Comparison of ENCODE assay signal across 10 mouse cellular contexts in genomic region chr1:76373931-76374330, GRCm38 (mm10).
DNase-seq lines count a peak whose midpoint lies in the region; ATAC-seq and TF ChIP-seq lines count a peak whose summit lies in the region.
"Had no signal": no experiment of that assay in that cellular context is flagged by ENCODE, and none has a peak within 500 bp of the region (broad histone marks: within the 10 kb centered on the region; RNA-seq: fewer than 3 reads in every experiment).

No protein-coding gene starts in this region.

- H3K9ac ChIP-seq in lung, embryonic 14.5 days = no peak overlapping the region
- no peak overlapping the region for H3K9ac ChIP-seq in lung, postnatal 0 days (replicated peaks; ENCODE audit: low read depth)

- no peak overlapping the region for H3K4me2 ChIP-seq in lung, embryonic 14.5 days
- no peak overlapping the region for H3K4me2 ChIP-seq in lung, postnatal 0 days (replicated peaks; ENCODE audit: low read depth, low read length)

- no peaks in the 10 kb centered on the region for H3K9me3 ChIP-seq in lung, embryonic 14.5 days (ENCODE audit: low read depth, low read length)
- no peaks in the 10 kb centered on the region for H3K9me3 ChIP-seq in lung, postnatal 0 days (ENCODE audit: low read length)

- no peak overlapping the region for H3K4me3 ChIP-seq in lung, embryonic 14.5 days (ENCODE audit: low read depth, low read length)
- no peak overlapping the region for H3K4me3 ChIP-seq in lung, postnatal 0 days (ENCODE audit: low read depth, low read length)

- DNase-seq in lung, embryonic 14.5 days = peak; percentile 8
- DNase-seq in lung, postnatal 0 days (ENCODE audit: low spot score) = no peak
- DNase-seq in gastrocnemius, adult 8-10 months (ENCODE audit: low spot score in 2 of 2) = peak; percentile 59 to 65
- DNase-seq in heart, postnatal 4 days = peak; percentile 57
- peak; percentile 20 for DNase-seq in testis, postnatal 14 days (ENCODE audit: low spot score)
- no peak for DNase-seq in layer of hippocampus, postnatal 14 days (ENCODE audit: low spot score in 2 of 2)
- DNase-seq in spleen, postnatal 36 days (ENCODE audit: low spot score in 2 of 2) = no peak
- DNase-seq: right cerebral cortex, postnatal 4 days had no signal

- H3K27ac ChIP-seq in lung, embryonic 14.5 days (ENCODE audit: low read depth) = no peak overlapping the region
- no peak overlapping the region for H3K27ac ChIP-seq in lung, postnatal 0 days (ENCODE audit: low read length)
- H3K27ac ChIP-seq: macrophage had no signal

- 51% methylated on average over 2 of the region's 2 CpGs for WGBS in lung, embryonic 14.5 days
- WGBS in lung, postnatal 0 days = 46% methylated on average over 2 of the region's 2 CpGs

- TF ChIP-seq EP300 in lung, postnatal 0 days (IDR thresholded peaks at IDR 0.05) = no peak

- H3K36me3 ChIP-seq in lung, embryonic 14.5 days (ENCODE audit: insufficient read depth) = no peaks in the 10 kb centered on the region
- H3K36me3 ChIP-seq in lung, postnatal 0 days (ENCODE audit: insufficient read depth, low read length) = no peaks in the 10 kb centered on the region

- H3K4me1 ChIP-seq in lung, embryonic 14.5 days (ENCODE audit: insufficient read depth) = no peaks in the 10 kb centered on the region
- H3K4me1 ChIP-seq in lung, postnatal 0 days (ENCODE audit: insufficient read depth, low read depth, low read length) = no peaks in the 10 kb centered on the region

- no peak for ATAC-seq in lung, embryonic 14.5 days (ENCODE audit: insufficient read depth)
- no peak for ATAC-seq in lung, postnatal 0 days
- ATAC-seq: forebrain, embryonic 16.5 days had no signal

- no peak for TF ChIP-seq CTCF in lung, embryonic 14.5 days (IDR thresholded peaks at IDR 0.05; ENCODE audit: low read depth)
- no peak for TF ChIP-seq CTCF in lung, postnatal 0 days (IDR thresholded peaks at IDR 0.05)

- H3K27me3 ChIP-seq in lung, embryonic 14.5 days (ENCODE audit: insufficient read depth, low read length) = no peaks in the 10 kb centered on the region
- no peaks in the 10 kb centered on the region for H3K27me3 ChIP-seq in lung, postnatal 0 days (replicated peaks; ENCODE audit: insufficient read depth, low read length)

Comparison
In these comparisons a context has a peak if more than half of its experiments do, and no peak if none do; other contexts are left out.
1. DNase-seq: peak in lung, embryonic 14.5 days (single experiment), gastrocnemius, adult 8-10 months (2 of 2), heart, postnatal 4 days (single experiment) and testis, postnatal 14 days (single experiment); none in lung, postnatal 0 days (single experiment), layer of hippocampus, postnatal 14 days (0 of 2) and spleen, postnatal 36 days (0 of 2).